Mouse (Mus musculus) liver, embryonic 14.5 days (tissue): ENCODE measurements around the gene Olfr459.

Experiments used
- CTCF ChIP-seq: IDR thresholded peaks from 2 replicates; pipeline ENCODE4 v1.5.1; 2016; ENCODE audit warnings: antibody characterized with exemption, low read depth, control low read depth
- EP300 ChIP-seq: IDR thresholded peaks from 2 replicates; pipeline ENCODE4 v1.6.1; 2016; ENCODE audit warnings: antibody characterized with exemption, low read depth

- TF ChIP-seq CTCF (no peak), EP300 (no peak)
Observed at GRCm38 (mm10) chr6:41759618-41760017, 15.4 kb downstream of the Olfr459 start.
